Mouse (Mus musculus): ENCODE data around the gene Hdc. TPM values are rescaled to one million over a fixed set of nuclear protein-coding genes. Genes with fewer than 3 reads are reported as not detected.

Gene Hdc
- total RNA-seq, 1 experiment: 1.7 TPM

DNA sequence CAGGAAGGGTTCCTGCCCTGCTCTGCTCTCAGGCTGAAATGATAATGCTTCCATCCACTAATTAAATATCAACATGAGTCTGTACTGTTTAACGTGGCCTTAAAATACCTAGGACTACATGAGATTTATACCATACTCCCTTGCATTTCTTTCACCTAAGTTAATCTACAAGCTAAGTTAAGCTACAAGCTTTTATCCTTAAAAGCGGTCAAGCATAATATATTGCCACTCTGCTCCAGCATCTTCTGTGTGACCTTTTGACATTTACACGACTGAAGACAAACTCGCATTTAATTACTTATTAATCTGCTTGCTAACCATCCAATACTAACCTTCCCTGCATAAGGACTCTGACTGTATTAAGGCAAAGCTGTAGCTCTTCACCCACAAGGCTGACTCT lies 33.8 kb upstream of the Hdc start:
- no peak for DNase-seq (ENCODE audit: low read depth, low spot score)
- no peak for TF ChIP-seq CHD2 (IDR thresholded peaks at IDR 0.05; ENCODE audit: low read depth, low read length)
- no peak for TF ChIP-seq ZNF384 (IDR thresholded peaks at IDR 0.05; ENCODE audit: low read depth, low read length)
- TF ChIP-seq HCFC1 (IDR thresholded peaks at IDR 0.05; ENCODE audit: borderline replicate concordance, insufficient read depth, low read length): no peak
- no peak for TF ChIP-seq ZC3H11A (IDR thresholded peaks at IDR 0.05; ENCODE audit: borderline replicate concordance, low read depth, low read length)
- TF ChIP-seq MAFK (IDR thresholded peaks at IDR 0.05; ENCODE audit: insufficient read depth, low read depth, low read length): no peak
- H3K9me3 ChIP-seq (ENCODE audit: control insufficient read depth, insufficient read depth, low read depth, low read length): no peaks in the 10 kb centered on the region
- H3K4me3 ChIP-seq (ENCODE audit: insufficient read depth in 1 of 2, low read depth in 1 of 2, low read length in 2 of 2, poor library complexity in 1 of 2, severe bottlenecking in 1 of 2): no peak overlapping the region
- peaks cover 9% of the 10 kb centered on the region for H3K36me3 ChIP-seq (ENCODE audit: control insufficient read depth, insufficient read depth, low read length, poor library complexity, severe bottlenecking)
- in situ Hi-C loops (cut with MboI; ENCODE audit: low sequenced_read_pairs in 2 of 2, unreplicated experiment in 2 of 2): no loop called here
- no peaks in the 10 kb centered on the region for H3K4me1 ChIP-seq (ENCODE audit: control insufficient read depth in 2 of 2, insufficient read depth in 2 of 2, low read length in 2 of 2, poor library complexity in 1 of 2)
- H3K9ac ChIP-seq (ENCODE audit: insufficient read depth, low read depth, low read length, poor library complexity, severe bottlenecking): no peak overlapping the region
- no peak overlapping the region for H3K27ac ChIP-seq (ENCODE audit: insufficient read depth, low read depth, low read length, poor library complexity, severe bottlenecking)

DNA sequence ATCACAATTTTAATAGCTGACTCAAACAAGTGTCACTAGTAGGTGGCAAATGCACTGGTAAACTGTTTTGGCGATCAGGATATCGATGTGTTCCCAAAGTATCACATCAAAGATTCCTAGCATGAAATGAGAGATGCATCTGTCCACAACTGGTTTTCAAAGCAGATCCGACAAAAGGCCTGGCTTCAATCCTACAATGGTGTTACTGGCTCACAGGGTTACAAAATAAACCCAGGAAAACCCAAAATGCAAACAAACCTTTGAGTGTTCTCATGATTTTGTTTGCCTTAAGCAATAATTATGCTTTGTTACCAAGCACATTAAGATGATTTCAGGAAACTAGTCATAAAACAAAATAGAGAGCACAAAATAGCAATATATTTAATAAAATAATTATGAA lies 28.7 kb upstream of the Hdc start:
- H3K27ac ChIP-seq (ENCODE audit: insufficient read depth, low read depth, low read length, poor library complexity, severe bottlenecking): no peak overlapping the region
- in situ Hi-C loops (cut with MboI; ENCODE audit: low sequenced_read_pairs in 2 of 2, unreplicated experiment in 2 of 2): no loop called here
- TF ChIP-seq HCFC1 (IDR thresholded peaks at IDR 0.05; ENCODE audit: borderline replicate concordance, insufficient read depth, low read length): no peak
- TF ChIP-seq ZNF384 (IDR thresholded peaks at IDR 0.05; ENCODE audit: low read depth, low read length): no peak
- TF ChIP-seq CHD2 (IDR thresholded peaks at IDR 0.05; ENCODE audit: low read depth, low read length): no peak
- TF ChIP-seq MAFK (IDR thresholded peaks at IDR 0.05; ENCODE audit: insufficient read depth, low read depth, low read length): no peak
- no peak for TF ChIP-seq ZC3H11A (IDR thresholded peaks at IDR 0.05; ENCODE audit: borderline replicate concordance, low read depth, low read length)
- peaks cover 16% of the 10 kb centered on the region; the same call in 1 of the 2 replicates for H3K36me3 ChIP-seq (ENCODE audit: control insufficient read depth, insufficient read depth, low read length, poor library complexity, severe bottlenecking)
- no peaks in the 10 kb centered on the region for H3K9me3 ChIP-seq (ENCODE audit: control insufficient read depth, insufficient read depth, low read depth, low read length)
- H3K4me1 ChIP-seq (ENCODE audit: control insufficient read depth in 2 of 2, insufficient read depth in 2 of 2, low read length in 2 of 2, poor library complexity in 1 of 2): no peaks in the 10 kb centered on the region
- no peak for DNase-seq (ENCODE audit: low read depth, low spot score)
- no peak overlapping the region for H3K4me3 ChIP-seq (ENCODE audit: insufficient read depth in 1 of 2, low read depth in 1 of 2, low read length in 2 of 2, poor library complexity in 1 of 2, severe bottlenecking in 1 of 2)
- no peak overlapping the region for H3K9ac ChIP-seq (ENCODE audit: insufficient read depth, low read depth, low read length, poor library complexity, severe bottlenecking)

DNA sequence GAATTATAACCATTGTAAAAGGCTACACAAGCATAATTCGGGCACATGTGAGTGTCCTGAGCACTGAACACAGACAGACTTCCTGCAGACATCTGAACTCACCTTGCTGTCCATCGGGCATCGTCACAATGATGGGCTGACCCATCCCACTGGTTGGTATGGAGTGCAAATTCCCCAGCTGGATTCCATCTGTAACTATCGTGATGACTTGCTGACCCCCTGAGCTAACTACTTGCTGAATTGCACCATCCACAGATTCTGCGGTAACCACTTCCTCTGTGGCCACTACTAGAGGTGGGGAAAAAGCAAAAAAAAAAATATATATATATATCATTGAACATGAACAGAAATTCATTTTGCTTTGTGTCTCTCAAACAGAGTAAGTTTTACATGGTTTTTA lies 27.4 kb upstream of the Hdc start:
- no peak overlapping the region for H3K27ac ChIP-seq (ENCODE audit: insufficient read depth, low read depth, low read length, poor library complexity, severe bottlenecking)
- no peak overlapping the region for H3K4me3 ChIP-seq (ENCODE audit: insufficient read depth in 1 of 2, low read depth in 1 of 2, low read length in 2 of 2, poor library complexity in 1 of 2, severe bottlenecking in 1 of 2)
- H3K36me3 ChIP-seq (ENCODE audit: control insufficient read depth, insufficient read depth, low read length, poor library complexity, severe bottlenecking): peaks cover 16% of the 10 kb centered on the region
- in situ Hi-C loops (cut with MboI; ENCODE audit: low sequenced_read_pairs in 2 of 2, unreplicated experiment in 2 of 2): no loop called here
- no peaks in the 10 kb centered on the region for H3K4me1 ChIP-seq (ENCODE audit: control insufficient read depth in 2 of 2, insufficient read depth in 2 of 2, low read length in 2 of 2, poor library complexity in 1 of 2)
- no peak for TF ChIP-seq ZNF384 (IDR thresholded peaks at IDR 0.05; ENCODE audit: low read depth, low read length)
- TF ChIP-seq MAFK (IDR thresholded peaks at IDR 0.05; ENCODE audit: insufficient read depth, low read depth, low read length): no peak
- TF ChIP-seq HCFC1 (IDR thresholded peaks at IDR 0.05; ENCODE audit: borderline replicate concordance, insufficient read depth, low read length): no peak
- TF ChIP-seq CHD2 (IDR thresholded peaks at IDR 0.05; ENCODE audit: low read depth, low read length): no peak
- no peak for TF ChIP-seq ZC3H11A (IDR thresholded peaks at IDR 0.05; ENCODE audit: borderline replicate concordance, low read depth, low read length)
- no peak overlapping the region for H3K9ac ChIP-seq (ENCODE audit: insufficient read depth, low read depth, low read length, poor library complexity, severe bottlenecking)
- DNase-seq (ENCODE audit: low read depth, low spot score): no peak
- H3K9me3 ChIP-seq (ENCODE audit: control insufficient read depth, insufficient read depth, low read depth, low read length): no peaks in the 10 kb centered on the region

DNA sequence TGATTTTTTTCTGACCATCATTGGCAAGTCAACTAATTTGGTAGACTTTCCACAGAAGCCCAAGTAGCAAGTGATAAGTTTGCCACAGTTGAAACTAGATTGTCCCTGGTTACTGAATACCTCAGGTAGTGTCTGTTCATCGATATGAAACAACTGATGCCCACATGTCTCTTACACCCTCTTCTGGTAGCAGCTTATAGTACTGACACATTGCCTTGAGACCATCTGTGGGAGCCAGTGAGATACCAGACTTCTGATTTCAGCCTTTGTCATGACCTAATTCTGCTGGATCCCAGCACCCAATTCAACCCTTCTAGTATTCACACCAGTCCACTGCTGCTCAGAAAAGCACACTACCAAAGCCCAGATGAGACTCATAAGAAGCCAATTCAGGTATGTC lies 25.7 kb upstream of the Hdc start:
- H3K4me3 ChIP-seq (ENCODE audit: insufficient read depth in 1 of 2, low read depth in 1 of 2, low read length in 2 of 2, poor library complexity in 1 of 2, severe bottlenecking in 1 of 2): no peak overlapping the region
- TF ChIP-seq ZNF384 (IDR thresholded peaks at IDR 0.05; ENCODE audit: low read depth, low read length): no peak
- no peak for TF ChIP-seq CHD2 (IDR thresholded peaks at IDR 0.05; ENCODE audit: low read depth, low read length)
- TF ChIP-seq HCFC1 (IDR thresholded peaks at IDR 0.05; ENCODE audit: borderline replicate concordance, insufficient read depth, low read length): no peak
- no peak for TF ChIP-seq MAFK (IDR thresholded peaks at IDR 0.05; ENCODE audit: insufficient read depth, low read depth, low read length)
- TF ChIP-seq ZC3H11A (IDR thresholded peaks at IDR 0.05; ENCODE audit: borderline replicate concordance, low read depth, low read length): no peak
- no peak for DNase-seq (ENCODE audit: low read depth, low spot score)
- peaks cover 18% of the 10 kb centered on the region for H3K36me3 ChIP-seq (ENCODE audit: control insufficient read depth, insufficient read depth, low read length, poor library complexity, severe bottlenecking)
- in situ Hi-C loops (cut with MboI; ENCODE audit: low sequenced_read_pairs in 2 of 2, unreplicated experiment in 2 of 2): no loop called here
- H3K9me3 ChIP-seq (ENCODE audit: control insufficient read depth, insufficient read depth, low read depth, low read length): no peaks in the 10 kb centered on the region
- H3K9ac ChIP-seq (ENCODE audit: insufficient read depth, low read depth, low read length, poor library complexity, severe bottlenecking): no peak overlapping the region
- H3K27ac ChIP-seq (ENCODE audit: insufficient read depth, low read depth, low read length, poor library complexity, severe bottlenecking): no peak overlapping the region
- no peaks in the 10 kb centered on the region for H3K4me1 ChIP-seq (ENCODE audit: control insufficient read depth in 2 of 2, insufficient read depth in 2 of 2, low read length in 2 of 2, poor library complexity in 1 of 2)

DNA sequence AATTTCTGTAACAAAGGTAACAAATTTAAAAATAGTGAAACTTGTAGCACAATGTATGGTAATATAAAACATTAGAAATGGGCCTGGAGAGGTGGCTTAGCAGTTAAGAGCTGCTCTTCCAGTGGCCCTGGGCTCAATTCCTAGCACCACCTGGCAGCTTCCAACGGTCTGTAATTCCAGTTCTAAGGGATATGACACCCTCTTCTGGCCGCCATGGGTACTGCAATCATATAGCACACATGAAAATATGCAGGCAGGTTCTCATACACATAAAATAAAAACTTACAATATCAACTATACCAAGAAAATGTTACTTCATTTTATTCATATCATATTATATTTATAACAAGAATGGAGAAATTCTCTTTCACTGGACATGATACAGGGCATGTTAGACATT lies 21.2 kb upstream of the Hdc start:
- peaks cover 12% of the 10 kb centered on the region for H3K36me3 ChIP-seq (ENCODE audit: control insufficient read depth, insufficient read depth, low read length, poor library complexity, severe bottlenecking)
- in situ Hi-C loops (cut with MboI; ENCODE audit: low sequenced_read_pairs in 2 of 2, unreplicated experiment in 2 of 2): no loop called here

More for the DNA sequence above, 21.2 kb upstream of the Hdc start:
- peaks cover 0 to 4% of the 10 kb centered on the region in 2 experiments; a peak in 1 of 4 replicates for H3K4me1 ChIP-seq (ENCODE audit: control insufficient read depth in 2 of 2, insufficient read depth in 2 of 2, low read length in 2 of 2, poor library complexity in 1 of 2)
- no peak overlapping the region for H3K9ac ChIP-seq (ENCODE audit: insufficient read depth, low read depth, low read length, poor library complexity, severe bottlenecking)
- no peak for DNase-seq (ENCODE audit: low read depth, low spot score)
- TF ChIP-seq CHD2 (IDR thresholded peaks at IDR 0.05; ENCODE audit: low read depth, low read length) (no peak), ZC3H11A (IDR thresholded peaks at IDR 0.05; ENCODE audit: borderline replicate concordance, low read depth, low read length) (no peak), HCFC1 (IDR thresholded peaks at IDR 0.05; ENCODE audit: borderline replicate concordance, insufficient read depth, low read length) (no peak), MAFK (IDR thresholded peaks at IDR 0.05; ENCODE audit: insufficient read depth, low read depth, low read length) (no peak), ZNF384 (IDR thresholded peaks at IDR 0.05; ENCODE audit: low read depth, low read length) (no peak)
- no peaks in the 10 kb centered on the region for H3K9me3 ChIP-seq (ENCODE audit: control insufficient read depth, insufficient read depth, low read depth, low read length)
- no peak overlapping the region for H3K4me3 ChIP-seq (ENCODE audit: insufficient read depth in 1 of 2, low read depth in 1 of 2, low read length in 2 of 2, poor library complexity in 1 of 2, severe bottlenecking in 1 of 2)
- no peak overlapping the region for H3K27ac ChIP-seq (ENCODE audit: insufficient read depth, low read depth, low read length, poor library complexity, severe bottlenecking)

All from ES-E14 (cell line).